In genomic region chrX:48147741-48148186, GRCm38 (mm10) we compare ENCODE assay signal across 1 mouse cellular context.
TF ChIP-seq lines count a peak whose summit lies in the region.

No protein-coding gene starts in this region.

TF ChIP-seq in CH12.LX, 34 proteins besides CTCF, POLR2A, EP300 and RAD21 (continued from another document):
- TF ChIP-seq ZMIZ1 (IDR thresholded peaks at IDR 0.05; ENCODE audit: low read depth, low read length) (peak; percentile 67), MYC (IDR thresholded peaks at IDR 0.05; ENCODE audit: low read depth, low read length) (no peak), BHLHE40 (IDR thresholded peaks at IDR 0.05; ENCODE audit: low read depth, low read length) (peak; percentile 22; the same call in 1 of the 2 replicates), UBTF (IDR thresholded peaks at IDR 0.05; ENCODE audit: low read depth, low read length) (no peak), MAX (IDR thresholded peaks at IDR 0.05; ENCODE audit: low read length) (no peak), CHD1 (IDR thresholded peaks at IDR 0.05; ENCODE audit: low read depth, low read length) (no peak), MAZ (IDR thresholded peaks at IDR 0.05; ENCODE audit: low read depth, low read length) (no peak), ZNF384 (IDR thresholded peaks at IDR 0.05; ENCODE audit: low read depth, low read length) (no peak), KAT2A (IDR thresholded peaks at IDR 0.05; ENCODE audit: insufficient replicate concordance, low read length) (no peak), SIN3A (IDR thresholded peaks at IDR 0.05; ENCODE audit: low read length) (peak; percentile 61; the same call in 1 of the 2 replicates), CHD2 (IDR thresholded peaks at IDR 0.05; ENCODE audit: low read length) (no peak)
